Mouse (Mus musculus) embryonic facial prominence, embryonic 13.5 days (tissue): ENCODE results near the gene Gm28051. TPM values are rescaled to one million over a fixed set of nuclear protein-coding genes. Genes with fewer than 3 reads are reported as not detected.
A peak's percentile ranks its signal among the peaks of the same experiment; 100 is the strongest.

Experiments
- ATAC-seq: fragments of 200-750 bp; cut with Nextera tagmentation; 2 replicates; pipeline ENCODE4 v1.8.0; 2017; ENCODE audit warnings: low read depth; ENCODE audit not compliant: insufficient number of reproducible peaks, insufficient read depth, low FRiP score, low TSS enrichment
- H3K27ac ChIP-seq: fragments of 300-500 bp; sonication (generic); 2 replicates; pipeline ENCODE4 v1.5.1; 2015; ENCODE audit warnings: moderate library complexity, mild to moderate bottlenecking, inconsistent platforms
- H3K27me3 ChIP-seq: fragments of 300-500 bp; sonication (generic); 2 replicates; pipeline ENCODE4 v1.6.1; 2015; ENCODE audit warnings: mild to moderate bottlenecking, inconsistent platforms
- H3K36me3 ChIP-seq: fragments of 300-500 bp; sonication (generic); 2 replicates; pipeline ENCODE4 v1.6.1; 2015; ENCODE audit warnings: mild to moderate bottlenecking, inconsistent platforms
- H3K4me1 ChIP-seq: fragments of 300-500 bp; sonication (generic); 2 replicates; pipeline ENCODE4 v1.6.1; 2015; ENCODE audit warnings: inconsistent platforms
- H3K4me2 ChIP-seq: fragments of 300-500 bp; sonication (generic); 2 replicates; pipeline ENCODE4 v1.6.1; 2015; ENCODE audit warnings: moderate library complexity, mild to moderate bottlenecking, inconsistent platforms
- H3K4me3 ChIP-seq: fragments of 300-500 bp; sonication (generic); 2 replicates; pipeline ENCODE4 v1.5.1; 2015; ENCODE audit warnings: mild to moderate bottlenecking, inconsistent platforms
- H3K9ac ChIP-seq: fragments of 300-500 bp; sonication (generic); 2 replicates; pipeline ENCODE4 v1.6.1; 2015; ENCODE audit warnings: mild to moderate bottlenecking, inconsistent platforms
- H3K9me3 ChIP-seq: fragments of 300-500 bp; sonication (generic); 2 replicates; pipeline ENCODE4 v1.6.1; 2016; ENCODE audit warnings: inconsistent platforms
- WGBS: fragments of 180-500 bp; shearing (Covaris S2); methylation state at CpG from one replicate; pipeline ENCODE4 v1.1.7; 2015; ENCODE audit warnings: mixed read lengths; 5-methylcytosine and 5-hydroxymethylcytosine counted together
- polyA plus RNA-seq: library from polyadenylated mRNA; unstranded; fragments of >200 nt; fragmentation: Nextera tagmentation; extraction: Ambion mirVana; gene quantifications from 2 replicates; pipeline ENCODE4 v1.2.1, GENCODE M21; 2015

Gm28051 gene
- polyA plus RNA-seq, 1 experiment from 2014 or later, result not detected

DNA sequence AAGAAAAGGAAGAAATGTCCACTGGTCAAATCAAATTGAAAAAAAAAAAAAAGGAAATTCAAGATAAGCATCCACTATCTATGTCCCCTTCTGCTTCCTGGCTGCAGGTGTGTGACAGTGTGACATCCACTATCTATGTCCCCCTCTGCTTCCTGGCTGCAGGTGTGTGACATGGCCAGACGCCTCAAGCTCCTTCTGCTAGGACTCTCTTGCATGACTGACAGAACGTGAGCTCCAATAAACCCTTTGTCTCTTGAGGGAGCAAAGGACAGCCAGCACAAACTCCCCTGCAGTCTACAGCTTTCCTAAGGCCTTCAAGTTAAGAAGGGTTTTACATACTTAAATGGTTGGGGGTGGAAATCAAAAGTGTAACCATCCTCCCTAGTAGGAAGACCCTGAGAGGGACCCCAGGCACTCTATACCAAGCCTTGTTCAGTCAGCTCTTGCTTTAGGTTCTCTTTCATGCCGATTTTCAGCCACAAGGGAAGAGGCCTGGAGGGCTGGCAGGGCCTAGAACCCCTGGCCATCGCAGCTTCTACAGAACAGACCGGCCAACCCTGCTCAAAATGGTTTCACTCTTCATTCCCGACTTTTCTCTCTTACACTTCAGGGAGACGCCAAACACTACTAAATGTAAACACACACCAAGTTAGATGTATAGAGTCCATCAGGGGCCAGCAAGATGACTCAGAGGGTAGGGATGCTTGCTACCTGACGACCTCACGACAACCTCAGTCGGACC lies 42.7 kb downstream of the Gm28051 start:
- no peak overlapping the region for H3K9ac ChIP-seq

DNA sequence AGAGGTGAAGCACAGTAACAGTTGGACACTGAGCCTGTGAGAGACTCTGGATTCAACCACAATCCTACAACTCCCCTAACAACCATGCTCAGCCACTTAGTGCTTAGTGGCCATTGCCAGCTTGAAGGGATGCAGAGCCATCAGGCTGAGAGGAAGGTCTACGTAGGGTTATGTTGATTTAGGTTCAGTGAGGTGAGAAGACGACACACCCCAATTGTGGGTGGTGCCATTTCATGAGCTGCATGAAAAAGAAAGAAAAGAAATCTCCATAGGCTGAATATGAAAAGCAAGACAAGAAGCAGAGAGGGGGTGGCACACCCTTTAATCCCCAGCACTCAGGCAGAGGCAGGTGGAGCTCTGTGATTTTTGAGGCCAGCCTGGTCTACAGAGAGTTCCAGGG lies 43.4 kb downstream of the Gm28051 start:
- no peak overlapping the region for H3K9ac ChIP-seq

More for the DNA sequence above, 42.7 kb downstream of the Gm28051 start:
- no peak overlapping the region for H3K27ac ChIP-seq
- no peaks in the 10 kb centered on the region for H3K36me3 ChIP-seq
- H3K4me1 ChIP-seq, result peaks cover 9% of the 10 kb centered on the region
- WGBS, result 81% methylated on average over 10 of the region's 10 CpGs
- no peak overlapping the region for H3K4me3 ChIP-seq
- H3K4me2 ChIP-seq, result no peak overlapping the region
- no peak for ATAC-seq
- no peaks in the 10 kb centered on the region for H3K9me3 ChIP-seq
- no peaks in the 10 kb centered on the region for H3K27me3 ChIP-seq

DNA sequence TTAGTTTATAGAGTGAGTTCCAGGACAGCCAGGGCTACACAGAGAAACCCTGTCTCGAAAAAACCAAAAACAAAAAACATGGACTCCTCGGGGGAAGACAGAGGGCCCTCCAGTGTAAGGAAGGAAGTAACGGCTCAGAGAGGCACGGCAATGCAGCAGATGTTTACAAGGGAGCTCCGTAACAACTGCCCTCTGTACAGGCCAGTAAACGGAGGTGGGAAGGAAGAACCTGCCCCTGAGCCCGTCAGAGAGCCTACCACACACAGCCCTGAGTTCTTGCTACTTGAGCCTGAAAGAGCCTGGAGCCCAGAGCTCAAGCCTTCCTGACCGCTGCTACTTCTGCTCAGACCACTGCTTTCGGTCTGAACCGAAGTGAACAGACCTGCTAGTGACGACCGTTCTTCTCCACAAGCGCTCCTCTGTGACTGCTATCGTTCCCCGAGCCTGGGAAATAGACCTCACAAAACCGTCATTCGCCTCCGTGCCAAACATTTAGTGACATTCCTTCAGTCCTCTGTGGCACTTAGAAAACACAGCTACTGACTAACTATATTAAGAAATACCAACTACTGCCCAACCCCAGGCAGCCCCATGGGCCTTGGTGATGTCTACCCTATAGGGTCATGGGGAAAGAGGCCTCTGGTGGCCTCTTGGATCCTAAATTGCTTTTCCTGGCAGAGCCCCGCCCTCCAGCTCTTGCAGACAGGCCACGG lies 44.3 kb downstream of the Gm28051 start:
- no peak for ATAC-seq
- Histone ChIP-seq H3K9ac (no peak overlapping the region), H3K27ac (no peak overlapping the region), H3K36me3 (no peaks in the 10 kb centered on the region), H3K4me1 (no peaks in the 10 kb centered on the region), H3K27me3 (no peaks in the 10 kb centered on the region), H3K9me3 (no peaks in the 10 kb centered on the region), H3K4me2 (no peak overlapping the region), H3K4me3 (no peak overlapping the region)
- 64% methylated on average over 20 of the region's 20 CpGs for WGBS

More for the DNA sequence above, 43.4 kb downstream of the Gm28051 start:
- Histone ChIP-seq H3K4me2 (no peak overlapping the region), H3K27me3 (no peaks in the 10 kb centered on the region), H3K27ac (no peak overlapping the region), H3K36me3 (no peaks in the 10 kb centered on the region), H3K4me1 (peaks cover 2% of the 10 kb centered on the region; the same call in 1 of the 2 replicates), H3K9me3 (no peaks in the 10 kb centered on the region), H3K4me3 (no peak overlapping the region)
- WGBS, result 84% methylated on average over 2 of the region's 2 CpGs
- no peak for ATAC-seq

DNA sequence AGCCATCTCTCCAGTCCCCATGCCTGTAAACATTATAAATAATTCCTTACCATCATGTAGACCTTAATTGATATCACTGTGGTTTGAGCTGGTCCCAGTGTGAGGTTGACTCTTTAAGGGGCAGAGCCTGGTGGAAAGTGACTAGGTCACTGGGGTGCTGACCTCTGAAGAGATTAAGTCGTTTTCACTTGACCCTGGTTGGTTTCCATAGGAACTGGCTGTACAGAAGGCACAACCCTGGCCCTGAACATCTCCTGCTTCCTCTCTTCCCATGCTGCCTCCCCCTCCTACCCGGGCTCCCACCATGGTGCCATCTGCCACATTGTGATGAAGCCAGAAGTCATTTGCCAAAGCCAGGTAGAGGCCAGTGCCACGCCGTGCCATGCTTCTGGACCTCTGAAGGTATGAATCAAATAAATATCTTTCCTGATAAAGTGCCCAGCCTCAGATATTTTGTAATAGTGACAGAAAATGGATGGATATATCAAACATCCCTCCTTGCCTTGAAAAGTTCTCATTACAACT lies 46.7 kb downstream of the Gm28051 start:
- Histone ChIP-seq H3K36me3 (no peaks in the 10 kb centered on the region), H3K4me3 (no peak overlapping the region), H3K9ac (no peak overlapping the region), H3K4me1 (peaks cover 2% of the 10 kb centered on the region; the same call in 1 of the 2 replicates), H3K9me3 (no peaks in the 10 kb centered on the region), H3K4me2 (no peak overlapping the region), H3K27me3 (0 out of 2 replicates have a peak, but pooled peaks cover 2% of the 10 kb centered on the region), H3K27ac (no peak overlapping the region)
- ATAC-seq, result no peak
- 56% methylated on average over 4 of the region's 4 CpGs for WGBS

DNA sequence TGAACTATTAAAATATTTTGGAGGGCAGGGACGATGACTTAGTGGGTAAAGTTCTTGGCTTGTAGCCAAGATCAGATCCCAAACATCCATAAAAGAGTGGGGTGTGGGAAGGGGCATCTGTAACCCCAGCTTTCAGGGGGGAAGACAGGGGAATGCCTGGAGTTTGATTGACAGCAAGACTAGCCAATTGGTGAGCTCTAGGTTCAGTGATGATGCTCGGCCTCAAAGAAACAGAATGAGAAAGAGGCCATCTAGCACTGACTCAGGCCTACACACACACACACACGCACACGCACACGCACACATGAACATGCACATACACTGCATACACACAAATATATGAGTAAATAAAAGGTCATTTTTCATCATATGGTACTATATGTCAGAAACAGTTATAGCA lies 47.7 kb downstream of the Gm28051 start:
- H3K36me3 ChIP-seq, result no peaks in the 10 kb centered on the region
- no peak for ATAC-seq
- H3K9me3 ChIP-seq, result no peaks in the 10 kb centered on the region
- H3K4me1 ChIP-seq, result peaks cover 10% of the 10 kb centered on the region
- H3K4me3 ChIP-seq, result no peak overlapping the region
- H3K4me2 ChIP-seq, result no peak overlapping the region
- 0 out of 2 replicates have a peak, but pooled peaks cover 2% of the 10 kb centered on the region for H3K27me3 ChIP-seq
- no peak overlapping the region for H3K9ac ChIP-seq
- 82% methylated on average over 5 of the region's 5 CpGs for WGBS
- no peak overlapping the region for H3K27ac ChIP-seq

DNA sequence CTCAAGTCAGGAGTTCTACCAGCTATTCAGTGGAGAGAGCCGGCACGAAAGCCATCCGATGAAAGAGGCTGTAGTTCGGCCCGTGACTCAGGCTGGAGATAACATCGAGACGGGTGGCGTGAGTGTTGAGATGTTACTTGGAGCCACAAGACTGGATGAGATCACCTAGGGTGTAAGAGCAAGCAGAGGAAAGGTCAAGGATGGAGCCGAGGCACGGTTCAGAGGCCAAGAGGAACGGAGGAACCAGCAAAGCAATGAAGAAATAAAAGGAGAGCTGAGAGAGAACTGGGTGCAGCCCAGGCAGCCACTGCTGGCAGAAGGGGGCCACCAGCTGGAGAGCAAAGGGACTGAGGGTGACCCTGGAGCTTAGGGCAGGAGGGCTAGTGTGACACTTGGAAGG lies 49.3 kb downstream of the Gm28051 start:
- Histone ChIP-seq H3K9ac (no peak overlapping the region), H3K27ac (no peak overlapping the region), H3K4me2 (no peak overlapping the region), H3K36me3 (no peaks in the 10 kb centered on the region), H3K9me3 (no peaks in the 10 kb centered on the region), H3K4me3 (no peak overlapping the region), H3K27me3 (0 out of 2 replicates have a peak, but pooled peaks cover 2% of the 10 kb centered on the region), H3K4me1 (peaks cover 19% of the 10 kb centered on the region)
- WGBS, result 85% methylated on average over 11 of the region's 11 CpGs
- ATAC-seq, result no peak

DNA sequence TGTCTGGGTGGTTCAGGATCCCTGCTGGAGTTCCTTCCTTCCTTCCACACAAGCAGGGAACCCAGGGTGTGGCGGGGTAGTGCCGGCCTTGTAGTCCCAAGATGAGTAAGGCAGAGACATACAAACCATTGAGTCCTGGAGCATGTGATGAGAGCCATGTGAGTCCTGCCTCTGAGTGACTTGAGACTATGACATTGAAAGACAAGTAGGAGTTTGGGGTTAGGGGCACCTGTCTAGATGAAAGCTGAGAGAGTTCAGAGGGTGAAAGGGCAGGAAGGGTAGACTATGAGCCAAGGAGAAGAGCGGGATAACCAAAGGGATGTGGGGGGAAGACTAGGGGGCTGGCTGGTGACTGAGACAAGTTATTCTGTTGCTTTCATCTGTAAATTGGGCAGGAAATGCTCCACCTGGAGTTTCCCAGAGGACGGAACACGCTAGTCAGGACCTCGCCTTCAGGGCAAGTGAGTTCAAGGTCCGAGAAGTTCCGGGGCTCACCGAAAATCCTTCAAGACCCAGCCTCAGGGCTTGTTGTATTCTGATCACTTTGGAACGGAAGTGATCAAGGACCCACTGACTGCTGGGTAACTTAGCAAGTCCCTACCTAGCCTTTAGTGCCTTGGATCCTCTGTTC lies 50.6 kb downstream of the Gm28051 start:
- ATAC-seq, result no peak
- H3K4me2 ChIP-seq, result no peak overlapping the region
- 0 out of 2 replicates have a peak, but pooled peaks cover 2% of the 10 kb centered on the region for H3K27me3 ChIP-seq
- no peak overlapping the region for H3K4me3 ChIP-seq
- H3K9ac ChIP-seq, result no peak overlapping the region
- H3K9me3 ChIP-seq, result no peaks in the 10 kb centered on the region
- H3K27ac ChIP-seq, result no peak overlapping the region
- H3K36me3 ChIP-seq, result no peaks in the 10 kb centered on the region
- peaks cover 32% of the 10 kb centered on the region for H3K4me1 ChIP-seq
- 69% methylated on average over 10 of the region's 10 CpGs for WGBS

DNA sequence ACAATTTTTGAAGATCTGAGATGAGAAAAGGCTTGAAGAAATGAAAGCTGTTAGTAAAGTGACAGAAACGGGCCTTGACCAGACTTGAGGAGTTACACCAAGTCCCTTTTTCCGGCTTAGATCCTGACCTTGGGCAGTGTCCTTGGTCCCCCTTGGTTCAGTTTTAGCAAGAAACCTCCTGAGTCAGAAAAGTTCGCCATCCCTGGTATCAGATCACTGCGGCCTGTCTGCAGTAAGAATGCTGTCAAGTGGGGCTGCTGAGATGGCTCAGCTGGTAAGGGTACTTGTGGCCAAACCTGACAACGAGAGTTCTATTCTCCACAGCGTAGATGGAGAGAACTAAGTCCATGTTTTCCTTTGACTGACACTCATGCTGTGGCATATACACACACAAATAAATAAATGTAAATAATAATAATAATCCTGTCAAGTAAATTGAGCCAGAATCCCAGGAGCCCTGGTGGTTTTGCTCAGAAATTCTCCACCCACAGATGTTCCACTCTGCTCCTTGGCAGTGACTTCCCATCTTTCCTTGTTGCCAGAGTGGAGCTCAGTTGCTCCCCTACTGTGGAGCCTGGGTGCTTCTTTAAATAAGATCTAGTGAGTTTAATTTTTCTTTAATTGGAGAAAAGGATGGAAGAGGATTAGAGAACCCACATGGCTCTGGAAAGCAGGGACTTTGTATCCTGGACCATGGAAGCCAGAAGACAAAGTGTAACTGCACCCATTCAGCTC lies 51.5 kb downstream of the Gm28051 start:
- Histone ChIP-seq H3K27ac (no peak overlapping the region), H3K9ac (peak overlapping the region; percentile 82; the same call in 1 of the 2 replicates), H3K4me1 (peaks cover 33% of the 10 kb centered on the region), H3K36me3 (no peaks in the 10 kb centered on the region), H3K4me2 (peak overlapping the region; percentile 72), H3K9me3 (no peaks in the 10 kb centered on the region), H3K27me3 (0 out of 2 replicates have a peak, but pooled peaks cover 2% of the 10 kb centered on the region), H3K4me3 (no peak overlapping the region; the same call in 1 of the 2 replicates)
- 69% methylated on average over 6 of the region's 6 CpGs for WGBS
- ATAC-seq, result no peak

DNA sequence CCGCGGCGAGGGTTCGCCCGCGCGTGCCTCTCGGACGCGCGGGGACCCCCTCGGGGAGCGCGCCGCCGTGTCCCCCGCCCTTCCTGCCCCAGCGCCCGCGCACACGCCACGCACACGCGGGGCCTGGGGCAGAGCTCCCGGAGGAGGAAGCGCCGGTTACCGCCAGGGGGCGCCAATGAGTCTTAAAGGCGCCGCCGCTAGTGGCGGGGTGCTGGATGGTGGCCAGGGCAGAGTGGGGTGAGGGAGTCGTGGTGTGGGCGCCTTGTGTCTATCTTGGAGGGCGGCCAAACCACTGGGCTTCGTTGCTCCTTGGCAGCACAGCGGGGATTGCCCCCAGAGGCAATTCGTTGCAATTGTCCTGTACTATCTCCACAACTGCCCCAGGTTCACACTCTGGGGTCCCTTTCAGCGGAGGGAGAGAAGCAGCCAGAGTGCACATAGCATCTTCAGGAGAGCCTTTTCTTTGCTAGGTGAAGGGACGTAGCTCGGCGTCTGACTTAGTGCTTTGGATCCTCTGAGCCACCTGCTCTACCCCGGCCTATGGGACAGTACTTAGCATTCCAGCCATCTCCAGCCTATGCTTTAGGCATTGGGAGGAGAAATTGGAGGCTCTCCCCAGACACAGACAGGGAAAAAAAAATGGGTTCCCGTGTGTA lies 52.2 kb downstream of the Gm28051 start:
- 2% methylated on average over 44 of the region's 45 CpGs for WGBS
- H3K4me2 ChIP-seq, result peak overlapping the region; percentile 72
- ATAC-seq, result peak; percentile 66

DNA sequence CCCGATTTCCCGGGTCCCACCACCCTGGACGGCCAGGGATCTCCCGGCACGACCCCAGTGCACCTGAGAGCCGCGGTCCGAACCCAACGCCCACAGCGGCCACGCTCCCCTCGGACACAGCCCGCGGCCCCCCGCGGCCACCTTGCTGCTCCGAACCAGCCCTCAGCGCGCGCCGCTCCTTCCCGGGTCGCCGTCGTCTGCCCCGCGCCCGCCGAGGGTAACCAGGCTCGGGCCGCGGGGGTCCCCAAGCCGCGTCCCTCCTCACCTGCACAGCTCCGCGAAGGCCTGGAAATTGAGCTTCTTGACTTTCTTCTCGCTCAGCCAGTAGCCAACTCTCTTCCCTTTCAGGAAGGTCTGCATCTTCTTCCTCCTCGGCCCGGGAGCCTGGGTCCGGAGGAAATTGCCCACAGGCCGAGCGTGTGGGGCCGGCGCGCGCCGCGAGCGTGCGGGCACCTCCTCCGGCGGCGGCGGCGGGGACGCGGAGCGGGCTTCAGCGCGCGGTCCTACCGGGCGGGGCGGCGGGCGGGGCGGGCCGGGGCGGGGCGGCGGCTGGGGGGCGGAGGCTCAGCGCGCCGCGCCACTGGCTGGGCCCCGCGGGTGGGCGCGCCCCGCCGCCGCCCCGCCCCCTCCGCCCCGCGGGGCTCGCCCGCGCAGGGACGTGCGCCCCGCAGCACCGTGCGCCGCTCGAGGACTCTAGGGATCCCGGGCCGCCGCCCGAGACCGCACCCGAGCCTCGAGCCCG lies 52.9 kb downstream of the Gm28051 start, which contains the start of gene Itpk1:
Gene Itpk1, minus strand, starts transcription at position 474 of the 742 bp plus-strand sequence.
- Histone ChIP-seq H3K4me1 (peaks cover 42% of the 10 kb centered on the region), H3K27ac (peak within 1 kb of the TSS; percentile 85), H3K9me3 (no peaks in the 10 kb centered on the region), H3K9ac (peak within 1 kb of the TSS; percentile 82), H3K4me2 (peak within 1 kb of the TSS; percentile 72), H3K27me3 (0 out of 2 replicates have a peak, but pooled peaks cover 2% of the 10 kb centered on the region), H3K36me3 (no peaks in the 10 kb centered on the region), H3K4me3 (peak within 1 kb of the TSS; percentile 74)
- under 1% methylated on average over 91 of the region's 105 CpGs for WGBS
- ATAC-seq, result peak; percentile 84

More for the DNA sequence above, 52.2 kb downstream of the Gm28051 start:
- H3K27me3 ChIP-seq, result 0 out of 2 replicates have a peak, but pooled peaks cover 2% of the 10 kb centered on the region
- no peaks in the 10 kb centered on the region for H3K36me3 ChIP-seq
- peaks cover 36% of the 10 kb centered on the region for H3K4me1 ChIP-seq
- peak overlapping the region; percentile 82 for H3K9ac ChIP-seq
- H3K4me3 ChIP-seq, result peak overlapping the region; percentile 74
- H3K27ac ChIP-seq, result peak overlapping the region; percentile 85
- H3K9me3 ChIP-seq, result no peaks in the 10 kb centered on the region
